Mouse (Mus musculus) cerebellum, postnatal 25 days (tissue): ENCODE measurements at regions not wholly inside any gene's neighbourhood (a gene's known extent, or its start where the extent isn't known, plus 50 kb on each side); places are given as distances from the start of the nearest gene placed in this dataset.
A peak's percentile ranks its signal among the peaks of the same experiment; 100 is the strongest.

Experiments
- DNase-seq, 2 experiments: peaks; one replicate each; pipeline ENCODE4 v3.0.0; 2021; ENCODE audit warnings: mixed read lengths in 2 of 2

GRCm38 (mm10) chr12:97915026-97915425, 344.2 kb downstream of the Galc start:
- no peak for DNase-seq

GRCm38 (mm10) chr12:97912730-97913129, 346.5 kb downstream of the Galc start:
- no peak for DNase-seq

GRCm38 (mm10) chr12:97899266-97899665, 360.0 kb downstream of the Galc start:
- DNase-seq: no peak

- no peak for DNase-seq
Observed at GRCm38 (mm10) chr12:97898178-97898577, 361.1 kb downstream of the Galc start.

- DNase-seq: no peak
Observed at GRCm38 (mm10) chr12:97895981-97896380, 363.3 kb downstream of the Galc start.

- DNase-seq: no peak
Observed at GRCm38 (mm10) chr12:97888801-97889455, 370.3 kb downstream of the Galc start.

- DNase-seq: no peak
Observed at GRCm38 (mm10) chr12:97888291-97888800, 370.9 kb downstream of the Galc start.

GRCm38 (mm10) chr12:97882439-97882838, 376.8 kb downstream of the Galc start:
- DNase-seq: no peak

- DNase-seq: peak; percentile 74 to 84
Observed at GRCm38 (mm10) chr12:97872391-97872790, 386.9 kb downstream of the Galc start.

- DNase-seq: no peak
Observed at GRCm38 (mm10) chr12:97862921-97863320, 396.3 kb downstream of the Galc start.

GRCm38 (mm10) chr12:97836202-97836908, 422.9 kb downstream of the Galc start:
- no peak for DNase-seq

- DNase-seq: no peak
Observed at GRCm38 (mm10) chr12:97793364-97794120, 465.7 kb downstream of the Galc start.

- no peak for DNase-seq
Observed at GRCm38 (mm10) chr12:97783476-97783875, 475.8 kb downstream of the Galc start.

- no peak for DNase-seq
Observed at GRCm38 (mm10) chr12:97759116-97759515, 500.1 kb downstream of the Galc start.

- no peak for DNase-seq
Observed at GRCm38 (mm10) chr12:97758624-97759023, 500.6 kb downstream of the Galc start.

- DNase-seq: peak in 1 of 2 experiments; percentile 5
Observed at GRCm38 (mm10) chr12:97750166-97750565, 509.1 kb downstream of the Galc start.

GRCm38 (mm10) chr12:97740927-97741326, 518.3 kb downstream of the Galc start:
- DNase-seq: no peak

- no peak for DNase-seq
Observed at GRCm38 (mm10) chr12:97732078-97732580, 527.1 kb downstream of the Galc start.

- DNase-seq: no peak
Observed at GRCm38 (mm10) chr12:97720554-97720953, 538.7 kb downstream of the Galc start.

- DNase-seq: no peak
Observed at GRCm38 (mm10) chr12:97717812-97718211, 541.4 kb downstream of the Galc start.
